Mouse (Mus musculus) v-Abl transformed pro-B cells (cell line): ENCODE measurements around the gene Ildr2.

Source experiments
- in situ Hi-C, 2 experiments: fragments of 400-800 bp; cut with MboI; formaldehyde crosslinking; loops; one replicate each; pipeline ENCODE4 v1.15.1; 2025; ENCODE audit not compliant: unreplicated experiment in 2 of 2

Ildr2 gene

GRCm38 (mm10) chr1:166282597-166283210, 28.8 kb downstream of the Ildr2 start:
- in situ Hi-C loops: no loop called here

- in situ Hi-C loops: no loop called here
Observed at GRCm38 (mm10) chr1:166283451-166283850, 29.5 kb downstream of the Ildr2 start.

- in situ Hi-C loops: no loop called here
Observed at GRCm38 (mm10) chr1:166284390-166284789, 30.5 kb downstream of the Ildr2 start.

GRCm38 (mm10) chr1:166286231-166286630, 32.3 kb downstream of the Ildr2 start:
- in situ Hi-C loops: no loop called here

GRCm38 (mm10) chr1:166290562-166290961, 36.6 kb downstream of the Ildr2 start:
- in situ Hi-C loops: no loop called here

GRCm38 (mm10) chr1:166293086-166293485, 39.1 kb downstream of the Ildr2 start:
- in situ Hi-C loops: no loop called here

GRCm38 (mm10) chr1:166295548-166295947, 41.6 kb downstream of the Ildr2 start:
- in situ Hi-C loops: no loop called here

- in situ Hi-C loops: no loop called here
Observed at GRCm38 (mm10) chr1:166296371-166296770, 42.4 kb downstream of the Ildr2 start.

GRCm38 (mm10) chr1:166296971-166297370, 43.0 kb downstream of the Ildr2 start:
- in situ Hi-C loops: no loop called here

- in situ Hi-C loops: no loop called here
Observed at GRCm38 (mm10) chr1:166297499-166298111, 43.7 kb downstream of the Ildr2 start.

- in situ Hi-C loops: no loop called here
Observed at GRCm38 (mm10) chr1:166298884-166299283, 44.9 kb downstream of the Ildr2 start.

GRCm38 (mm10) chr1:166299821-166300220, 45.9 kb downstream of the Ildr2 start:
- in situ Hi-C loops: no loop called here

GRCm38 (mm10) chr1:166300526-166300925, 46.6 kb downstream of the Ildr2 start:
- in situ Hi-C loops: no loop called here

GRCm38 (mm10) chr1:166304352-166305240, 50.7 kb downstream of the Ildr2 start:
- in situ Hi-C loops: no loop called here

GRCm38 (mm10) chr1:166308471-166308850, 54.5 kb downstream of the Ildr2 start:
- in situ Hi-C loops: no loop called here

GRCm38 (mm10) chr1:166308851-166309715, 55.1 kb downstream of the Ildr2 start:
- in situ Hi-C loops: no loop called here

- in situ Hi-C loops: no loop called here
Observed at GRCm38 (mm10) chr1:166311151-166311550, 57.2 kb downstream of the Ildr2 start.

- in situ Hi-C loops: no loop called here
Observed at GRCm38 (mm10) chr1:166313637-166314036, 59.7 kb downstream of the Ildr2 start.

- in situ Hi-C loops: no loop called here
Observed at GRCm38 (mm10) chr1:166315706-166316105, 61.8 kb downstream of the Ildr2 start.

- in situ Hi-C loops: no loop called here
Observed at GRCm38 (mm10) chr1:166319132-166319698, 65.3 kb downstream of the Ildr2 start.
